Mouse (Mus musculus): ENCODE results near the gene Atg16l2.

- TF ChIP-seq EP300 (IDR thresholded peaks at IDR 0.05; ENCODE audit: low read depth) (no peak), CTCF (IDR thresholded peaks at IDR 0.05; ENCODE audit: low read depth) (no peak)
Observed at GRCm38 (mm10) chr7:101314396-101314795, 12.3 kb upstream of the Atg16l2 start.

All from liver, postnatal 0 days (tissue).